Mouse (Mus musculus) c-Kit-positive CD71-positive TER-119-negative erythroid progenitor cells, embryonic 14.5 days (primary cell): ENCODE results near the gene Spata2.

Experiments used
- DNase-seq: peaks from one replicate; pipeline ENCODE4 v3.0.0-alpha.2; 2013; ENCODE audit warnings: low read depth

The Spata2 gene

DNA sequence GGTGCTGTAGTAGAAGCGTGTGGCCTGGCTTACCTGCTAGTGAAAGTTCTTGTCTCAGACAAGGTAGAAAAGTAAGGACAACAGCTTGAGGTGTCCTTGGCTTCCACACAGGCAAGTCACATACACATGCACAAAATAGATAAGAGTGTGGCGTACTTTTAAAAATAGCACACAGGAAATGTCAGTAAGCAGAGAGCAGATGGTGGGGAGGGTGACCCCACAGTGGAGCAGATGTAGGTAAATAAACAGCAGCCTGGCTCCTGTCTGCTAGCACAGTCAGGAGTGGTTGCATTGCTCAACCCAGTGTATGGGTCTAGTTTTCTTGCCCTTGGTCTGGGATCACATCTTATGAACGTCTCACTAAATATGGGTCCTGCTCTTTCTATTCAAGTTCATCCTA lies 17.8 kb upstream of the Spata2 start:
- DNase-seq: no peak

DNA sequence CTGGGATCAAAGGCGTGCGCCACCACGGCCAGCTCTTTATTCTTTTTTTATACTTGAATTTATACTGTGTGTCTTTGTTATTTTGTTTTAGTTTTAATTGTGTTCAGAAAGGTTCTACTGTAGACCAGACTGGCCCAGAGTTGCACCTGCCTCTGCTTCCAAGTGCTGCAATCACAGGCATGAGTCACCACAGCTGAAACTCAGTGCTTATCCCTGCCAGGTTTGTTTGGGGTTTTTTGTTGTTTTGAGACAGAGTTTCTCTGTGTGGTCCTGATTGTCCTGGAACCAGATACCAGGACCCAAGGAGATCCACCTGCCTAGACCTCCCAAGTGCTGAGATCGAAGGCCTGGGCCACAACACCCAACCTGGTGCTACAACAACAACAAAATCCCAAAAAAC lies 15.9 kb upstream of the Spata2 start:
- DNase-seq: no peak

DNA sequence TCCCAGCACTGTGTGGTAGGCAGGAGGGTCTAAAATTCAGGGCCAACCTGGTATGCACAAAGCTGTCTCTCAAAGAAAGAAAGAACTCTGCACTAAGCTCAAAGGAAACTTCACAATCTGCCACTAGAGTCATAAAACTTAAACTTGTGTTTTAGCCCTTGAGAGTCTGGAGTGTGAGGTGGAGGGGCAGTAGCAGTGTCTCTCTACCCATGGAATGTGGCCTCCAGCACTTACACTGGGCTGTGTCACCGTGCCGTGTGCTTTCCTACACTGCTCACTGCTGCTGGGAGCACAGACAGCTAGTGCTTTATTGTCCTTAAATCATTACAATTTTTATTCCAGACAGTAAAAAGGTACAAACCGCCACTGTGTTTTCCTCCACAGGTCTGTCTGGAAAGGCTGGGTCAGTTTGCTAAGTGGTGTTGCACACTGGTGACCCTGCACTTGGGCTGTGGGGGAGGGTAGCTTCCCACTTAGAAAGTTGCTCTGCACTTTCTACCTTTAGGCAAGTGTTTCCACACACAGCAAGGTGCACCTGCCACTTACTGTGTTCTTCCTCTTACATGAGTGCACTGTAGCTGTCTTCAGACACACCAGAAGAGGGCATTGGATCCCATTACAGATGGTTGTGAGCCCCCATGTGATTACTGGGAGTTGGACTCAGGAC lies 15.2 kb upstream of the Spata2 start:
- no peak for DNase-seq

DNA sequence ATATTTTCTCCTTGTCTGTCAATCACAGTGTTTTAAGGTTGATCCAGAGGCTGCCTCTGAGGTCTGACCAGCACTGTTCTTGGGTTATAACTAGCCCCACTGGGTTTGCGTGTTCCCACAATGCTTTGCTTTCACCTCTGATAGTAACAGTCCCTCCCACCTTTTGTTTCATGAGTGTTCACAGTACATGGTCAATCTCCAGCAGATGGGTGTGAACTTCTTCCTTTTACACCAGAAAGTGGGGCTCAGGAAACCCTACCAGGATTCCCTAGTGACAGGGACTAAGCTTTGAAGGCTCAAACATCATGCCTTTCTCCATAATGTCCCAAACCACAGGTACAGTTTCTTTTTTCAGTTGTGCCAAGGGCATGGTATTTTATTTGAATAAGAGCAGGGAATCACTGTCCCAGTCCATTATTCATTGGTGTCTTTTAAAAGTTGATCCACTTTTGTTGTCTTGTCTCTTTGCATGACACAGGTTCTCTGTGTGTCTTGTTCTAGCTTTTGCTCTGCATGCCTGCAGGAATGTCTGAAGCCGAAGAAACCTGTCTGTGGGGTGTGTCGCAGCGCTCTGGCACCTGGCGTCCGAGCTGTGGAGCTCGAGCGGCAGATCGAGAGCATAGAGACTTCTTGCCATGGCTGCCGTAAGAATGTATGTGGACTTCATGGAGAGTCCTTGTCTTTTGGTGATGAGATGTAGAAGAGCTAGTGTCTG lies 14.0 kb upstream of the Spata2 start:
- DNase-seq: no peak

DNA sequence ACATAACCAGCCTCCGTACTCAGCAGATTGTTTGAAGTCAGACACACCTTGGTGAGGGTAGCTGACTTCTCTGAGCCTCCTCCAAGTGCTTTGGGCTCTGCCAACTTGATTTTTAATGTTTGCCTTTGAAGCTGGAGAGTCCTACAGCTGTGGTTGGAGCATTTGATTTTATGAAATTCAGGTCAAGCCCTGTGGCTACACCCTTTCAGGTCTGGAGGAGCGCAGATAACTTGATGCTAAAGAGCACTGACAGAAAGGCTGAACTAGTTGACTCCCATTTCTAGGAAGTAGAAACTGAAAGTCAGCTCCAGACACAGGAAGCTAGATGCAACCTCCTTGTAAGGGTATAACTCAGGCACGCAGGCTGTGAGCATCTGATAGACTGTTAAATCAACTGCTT lies 12.4 kb upstream of the Spata2 start:
- peak; percentile 73 for DNase-seq

DNA sequence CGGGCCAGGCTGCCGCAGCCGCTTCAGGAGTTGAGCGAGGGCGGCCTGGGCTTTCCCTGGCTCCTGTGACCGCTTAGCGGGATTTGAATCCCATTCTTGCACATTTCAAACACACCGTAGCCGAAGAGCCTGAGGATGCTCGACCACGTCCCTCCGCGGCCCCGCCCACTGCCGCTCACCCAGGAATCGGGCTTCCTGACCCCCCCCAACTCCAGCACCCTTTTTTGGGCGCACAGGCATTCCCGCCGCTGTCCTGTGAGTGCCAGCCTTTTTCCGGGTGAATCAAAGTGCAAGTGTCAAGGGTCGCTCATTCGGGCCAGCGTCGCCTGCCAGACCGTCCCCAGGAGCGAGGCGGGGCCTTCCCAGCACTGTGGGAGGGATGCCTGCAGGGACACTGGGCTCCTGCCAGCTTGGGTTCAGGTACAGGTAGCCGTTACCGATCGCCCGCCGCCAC lies 11.2 kb upstream of the Spata2 start:
- DNase-seq: no peak

DNA sequence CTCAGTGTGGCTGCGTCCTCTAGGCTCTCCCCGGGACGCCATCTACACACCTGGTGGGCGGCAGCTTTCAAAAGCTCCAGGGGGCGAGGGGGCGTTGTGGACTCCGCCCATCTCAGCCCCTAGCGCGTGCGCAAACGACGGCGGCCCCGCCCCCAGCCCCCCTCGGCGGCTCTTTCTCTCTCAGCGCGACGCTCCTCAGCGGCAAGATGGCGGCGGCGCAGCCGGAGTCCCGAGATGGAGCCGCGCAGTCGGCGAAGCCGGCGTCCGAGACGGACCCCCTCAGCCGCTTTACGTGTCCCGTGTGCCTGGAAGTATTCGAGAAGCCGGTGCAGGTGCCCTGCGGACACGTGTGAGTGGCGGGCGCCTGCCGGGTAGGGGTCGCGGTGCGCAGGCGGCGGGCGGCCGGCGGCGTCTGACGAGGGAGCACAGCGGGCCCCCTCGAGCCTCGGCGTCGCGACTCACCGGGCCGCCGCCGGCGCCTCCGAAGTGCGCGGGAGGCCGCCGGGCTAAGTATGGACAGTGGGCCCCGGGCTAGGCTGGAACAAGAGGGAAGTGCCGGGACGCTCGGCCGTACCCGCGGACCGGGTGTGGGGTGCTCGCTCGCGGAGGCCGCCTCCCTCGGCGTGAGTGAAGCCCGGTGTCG lies 10.7 kb upstream of the Spata2 start:
- no peak for DNase-seq

DNA sequence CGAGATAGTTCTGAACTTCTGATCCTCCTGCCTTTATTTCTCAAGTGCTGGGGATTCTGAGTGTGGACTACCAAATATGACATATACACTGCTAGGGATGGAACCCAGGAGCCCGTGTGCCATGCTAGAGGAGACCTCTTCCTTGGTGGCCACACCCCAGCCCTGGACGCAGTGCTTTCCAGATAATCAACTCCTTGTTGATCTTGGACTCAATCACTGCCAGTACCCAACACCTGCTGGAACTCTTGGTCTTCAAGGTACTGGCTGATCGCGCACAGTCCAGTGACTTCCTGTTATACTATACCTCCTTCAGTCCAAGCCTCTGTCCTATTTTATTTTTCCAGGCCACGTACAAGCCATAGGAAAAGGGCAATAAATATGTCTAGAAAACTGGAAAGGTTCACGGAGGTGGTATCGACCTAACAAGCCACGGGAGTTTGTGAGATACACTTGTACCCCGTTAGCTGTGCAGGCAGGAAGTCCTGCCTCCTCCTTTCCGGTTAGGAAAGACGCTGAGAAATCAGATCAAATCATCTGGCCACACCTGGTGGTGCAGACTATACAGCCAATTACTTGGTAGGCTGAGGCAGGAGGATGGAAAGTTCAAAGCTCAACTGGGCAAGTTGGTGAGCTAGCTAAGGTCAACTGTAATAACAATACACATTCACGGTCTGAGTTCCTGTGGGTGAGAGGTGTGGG lies 10.0 kb upstream of the Spata2 start:
- no peak for DNase-seq

DNA sequence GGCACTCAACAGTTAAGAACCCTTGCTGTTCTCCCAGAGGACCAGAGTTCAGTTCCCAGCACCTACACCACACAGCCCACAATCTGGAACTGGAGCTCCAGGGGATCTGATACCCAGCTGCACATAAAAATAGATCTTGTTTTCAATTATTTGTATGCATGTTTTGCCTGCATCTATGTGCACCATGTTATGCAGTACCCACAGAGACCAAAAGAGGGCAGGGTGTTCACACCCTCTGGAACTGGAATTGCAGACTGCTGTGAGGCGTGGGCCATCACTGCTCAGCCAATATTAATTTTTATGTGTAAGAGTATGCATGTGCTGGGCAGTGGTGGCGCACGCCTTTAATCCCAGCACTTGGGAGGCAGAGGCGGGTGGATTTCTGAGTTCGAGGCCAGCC lies 4.6 kb upstream of the Spata2 start:
- DNase-seq: no peak

DNA sequence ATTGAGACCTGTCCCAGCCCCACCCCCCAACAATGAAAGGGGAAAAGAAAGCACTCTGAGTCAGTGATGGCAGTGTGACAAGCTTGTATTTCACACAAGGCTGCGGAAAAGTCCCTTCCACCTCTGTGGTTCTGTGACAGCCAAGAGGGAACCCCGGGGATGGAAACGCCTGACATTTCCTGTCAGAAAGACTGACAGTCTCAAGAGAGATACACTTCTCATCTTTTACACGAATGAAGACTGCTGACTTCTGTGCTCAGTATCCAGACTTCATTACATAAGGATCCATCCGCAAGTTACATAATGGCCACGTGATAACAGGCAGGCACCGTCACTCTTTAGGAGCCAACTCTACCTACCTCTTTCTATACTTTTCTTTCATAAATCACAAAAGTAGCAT lies 3.8 kb upstream of the Spata2 start:
- no peak for DNase-seq

DNA sequence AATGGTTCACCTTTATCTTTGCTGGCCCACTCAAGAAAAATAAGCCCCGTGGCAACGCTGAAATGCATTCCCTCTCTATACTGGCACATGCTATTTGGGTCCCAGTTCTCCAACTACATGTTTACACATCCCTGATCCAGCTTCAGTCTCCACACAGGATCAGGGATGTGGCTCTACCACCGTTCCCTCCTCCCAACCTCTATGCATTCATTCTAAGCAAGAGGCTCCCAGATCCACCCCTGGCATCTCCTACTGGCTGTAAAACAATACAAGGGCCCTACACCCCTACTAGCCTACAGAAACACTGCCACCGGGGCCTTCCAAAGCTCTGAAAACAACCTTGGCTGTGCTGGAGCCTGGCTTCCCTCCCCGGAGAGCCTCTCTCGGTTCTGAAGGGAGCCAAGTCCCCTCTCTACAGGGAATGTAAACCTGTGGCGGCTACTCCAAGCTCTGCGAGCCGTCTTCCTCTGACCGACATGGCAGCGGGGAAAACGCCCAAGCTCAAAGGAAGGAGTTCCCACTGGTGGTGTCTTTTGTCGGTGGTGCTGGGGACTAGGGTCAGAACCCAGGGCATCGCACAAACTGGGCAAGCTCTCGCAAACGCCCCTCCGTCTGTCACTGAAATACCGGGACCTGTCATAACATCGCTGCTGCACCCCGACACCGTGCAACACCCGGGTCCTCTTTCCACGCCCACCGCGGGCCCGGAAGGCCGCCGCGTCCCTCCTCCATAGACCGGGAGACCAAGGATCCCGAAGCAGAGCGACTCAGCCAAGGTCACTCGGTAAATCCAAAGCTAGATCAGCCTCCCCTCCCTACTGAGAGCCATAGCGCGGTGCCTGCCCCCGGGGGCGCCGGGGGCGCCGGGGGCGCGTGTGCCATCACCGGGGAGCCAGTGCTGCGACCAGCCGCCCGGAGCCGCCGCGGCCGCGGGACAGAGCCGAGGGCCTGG lies 654 bp downstream of the Spata2 start, which contains the start of gene Rnf114:
Gene Rnf114 (plus strand): TSS at position 889 of the 952 bp plus-strand sequence.
- DNase-seq: no peak

DNA sequence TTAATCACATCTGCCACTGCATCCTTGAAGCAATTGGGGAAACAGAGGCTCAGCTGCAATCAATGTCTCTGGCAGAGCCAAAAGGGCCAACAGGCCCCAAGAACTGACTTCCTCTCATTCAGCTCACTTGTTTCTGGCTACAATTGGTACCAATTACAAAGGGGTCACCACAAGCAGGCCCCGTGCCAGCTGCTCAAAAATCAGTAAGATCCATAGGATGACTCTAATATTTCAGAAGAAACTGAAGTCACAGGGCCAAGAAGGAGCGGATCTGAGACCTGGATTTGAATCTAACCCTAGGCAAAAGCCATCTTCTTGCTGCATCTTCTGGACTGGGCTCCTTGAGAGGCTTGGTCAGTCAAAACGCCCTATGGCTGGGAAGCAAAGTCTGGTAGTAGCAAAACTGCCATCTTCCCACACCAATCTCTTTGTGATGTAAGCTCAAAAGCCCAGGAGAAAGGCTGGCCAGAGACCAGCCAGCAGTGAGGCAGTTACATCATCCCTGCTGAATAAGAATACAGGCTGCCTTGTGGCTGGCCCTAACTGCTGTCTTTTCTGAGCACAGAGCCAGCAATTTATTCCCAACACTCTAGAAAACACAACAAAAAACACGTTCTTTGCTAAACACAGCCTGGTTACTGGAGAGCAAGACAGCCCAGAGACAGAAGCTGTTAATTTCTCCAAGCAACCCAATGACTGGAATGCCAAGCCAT lies 1.7 kb downstream of the Spata2 start:
- no peak for DNase-seq

DNA sequence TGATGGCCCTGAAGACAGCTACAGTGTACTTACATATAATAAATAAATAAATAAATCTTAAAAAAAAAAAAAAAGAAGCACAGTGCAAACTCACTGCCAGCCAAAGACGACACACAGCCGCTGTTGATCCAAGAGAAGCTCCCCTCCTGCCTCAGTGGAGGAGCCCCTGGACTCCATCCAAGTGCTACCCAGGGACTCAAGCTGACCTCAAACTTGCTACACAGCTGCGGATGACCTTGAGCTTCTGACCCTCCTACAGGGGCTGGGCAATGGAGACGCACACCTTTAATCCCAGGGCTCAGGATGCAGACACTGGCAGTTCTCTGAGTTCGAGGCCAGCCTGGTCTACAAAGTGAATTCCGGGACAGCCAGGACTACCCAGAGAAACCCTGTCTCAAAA lies 4.7 kb downstream of the Spata2 start:
- DNase-seq: no peak

DNA sequence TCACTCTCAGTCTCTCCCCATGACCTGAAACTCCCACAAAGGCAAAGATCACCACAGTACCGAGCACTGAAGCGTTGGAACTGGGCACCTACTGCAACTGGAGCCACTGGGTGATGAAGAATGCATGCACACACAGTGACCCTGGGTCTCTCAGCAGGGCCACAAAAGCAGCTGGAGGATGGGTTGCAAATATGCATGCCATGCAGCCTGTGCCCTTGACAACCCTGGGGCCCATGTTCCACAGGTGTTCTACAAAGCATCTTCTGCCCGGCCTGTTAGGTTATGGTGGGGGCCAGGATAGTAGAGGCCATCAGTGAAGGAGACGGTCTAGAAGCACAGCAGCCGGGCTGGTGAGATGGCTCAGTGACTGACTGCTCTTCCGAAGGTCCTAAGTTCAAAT lies 5.1 kb downstream of the Spata2 start:
- DNase-seq: no peak

DNA sequence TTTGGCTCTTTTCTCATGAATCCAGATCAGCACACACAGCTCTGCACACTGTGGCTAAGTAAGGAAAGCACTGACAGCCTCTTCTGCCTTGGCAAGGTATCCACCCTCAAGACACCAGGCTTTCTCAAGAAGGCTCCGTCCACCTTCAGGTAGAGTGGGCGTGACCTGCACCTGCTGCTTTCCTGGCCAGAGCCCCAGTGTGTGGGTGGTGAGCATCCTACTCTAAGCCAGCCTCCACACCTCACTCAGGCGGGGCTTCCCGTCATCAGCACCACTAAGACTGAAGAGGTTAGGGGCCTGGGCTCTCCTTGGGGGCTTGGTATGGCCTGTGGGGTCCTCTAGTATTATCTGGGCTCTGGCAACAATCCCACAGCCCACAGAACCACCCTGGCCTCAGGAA lies 6.1 kb downstream of the Spata2 start:
- no peak for DNase-seq

DNA sequence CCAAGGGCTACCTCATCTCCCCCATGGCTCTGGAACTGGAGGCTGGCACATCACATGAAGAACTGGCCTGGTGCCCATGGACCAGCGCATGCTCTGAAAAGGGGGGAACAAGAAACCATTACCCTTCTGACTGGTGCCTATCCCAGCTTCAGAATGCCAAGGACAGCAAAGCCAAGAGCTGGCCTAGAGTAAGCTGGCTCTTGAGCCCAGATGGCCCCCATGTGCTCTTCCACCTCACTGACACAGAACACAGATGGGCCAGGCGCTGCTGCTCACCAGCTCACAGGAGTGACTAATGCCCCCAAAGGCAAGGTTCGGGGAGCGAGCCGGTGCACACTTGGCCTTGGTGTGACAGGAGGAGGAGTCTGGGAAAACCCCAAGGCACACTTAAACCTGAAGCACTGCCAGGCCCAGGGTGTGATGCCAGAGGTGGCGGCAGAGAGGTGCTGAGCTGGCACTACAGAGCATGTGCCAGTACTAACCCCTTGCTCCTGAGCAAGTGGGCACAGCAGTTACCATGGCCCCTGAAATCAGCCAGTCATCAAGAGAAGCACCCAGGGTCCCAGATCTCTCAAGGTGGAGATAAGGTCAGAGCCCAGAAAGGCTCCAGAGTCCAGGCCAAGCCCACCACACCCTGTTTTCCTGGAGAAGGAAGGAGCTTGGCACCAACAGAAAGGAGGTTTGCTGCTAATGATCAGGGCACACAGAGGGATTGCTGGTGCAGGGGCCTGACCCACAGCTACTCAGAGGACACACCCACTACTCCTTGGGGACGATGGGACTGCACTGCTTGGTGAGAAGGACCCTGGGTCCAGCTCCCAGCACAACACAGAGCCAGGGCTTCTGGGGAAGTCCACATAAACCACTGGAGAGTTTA lies 6.9 kb downstream of the Spata2 start:
- DNase-seq: no peak

DNA sequence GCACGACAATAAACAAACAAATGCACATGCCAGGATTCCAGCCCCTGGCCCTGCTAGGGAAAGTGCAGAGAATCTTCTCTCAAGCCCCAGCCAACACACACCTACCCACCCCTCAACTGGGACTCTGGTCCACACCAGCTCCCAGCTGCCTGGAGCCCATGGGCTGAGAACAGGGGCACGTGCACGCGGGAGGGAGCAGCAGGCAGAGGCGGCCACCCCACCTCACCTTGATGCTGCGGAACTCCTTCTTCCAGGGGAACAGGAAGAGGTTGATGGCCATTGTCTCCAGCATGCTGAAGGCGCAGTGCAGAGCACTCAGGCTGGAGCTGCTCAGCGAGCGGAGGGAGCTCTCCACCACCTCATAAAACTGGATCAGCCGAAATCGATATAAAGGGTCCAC lies 7.8 kb downstream of the Spata2 start:
- DNase-seq: no peak

DNA sequence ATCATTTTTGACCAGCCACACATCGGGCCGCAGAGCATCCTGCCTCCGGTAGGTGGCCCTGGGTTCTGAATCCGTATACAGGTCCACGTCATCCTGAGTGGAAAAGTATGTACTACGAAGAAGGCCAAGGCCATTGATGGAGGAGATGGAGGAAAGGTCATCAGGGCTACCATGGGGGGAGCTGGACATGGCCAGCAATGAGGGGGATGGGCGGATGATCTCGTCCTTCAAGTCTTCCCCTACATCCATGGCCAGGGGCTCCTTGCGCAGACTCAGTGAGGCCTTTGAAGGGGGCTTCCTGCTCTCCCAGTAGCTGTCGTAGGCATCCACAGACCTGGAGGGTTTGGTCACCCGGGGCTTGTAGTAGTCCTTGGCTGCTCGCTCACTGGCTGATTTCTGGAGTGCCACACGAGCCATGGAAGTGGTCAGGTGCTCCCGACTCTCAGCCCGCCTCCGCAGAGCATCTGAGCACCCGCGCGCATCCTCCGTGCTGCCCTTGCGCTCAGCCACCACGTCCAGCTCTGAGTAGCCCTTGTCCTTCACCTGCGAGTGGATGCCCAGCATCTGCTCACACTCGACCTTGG lies 8.8 kb downstream of the Spata2 start:
- DNase-seq: no peak

DNA sequence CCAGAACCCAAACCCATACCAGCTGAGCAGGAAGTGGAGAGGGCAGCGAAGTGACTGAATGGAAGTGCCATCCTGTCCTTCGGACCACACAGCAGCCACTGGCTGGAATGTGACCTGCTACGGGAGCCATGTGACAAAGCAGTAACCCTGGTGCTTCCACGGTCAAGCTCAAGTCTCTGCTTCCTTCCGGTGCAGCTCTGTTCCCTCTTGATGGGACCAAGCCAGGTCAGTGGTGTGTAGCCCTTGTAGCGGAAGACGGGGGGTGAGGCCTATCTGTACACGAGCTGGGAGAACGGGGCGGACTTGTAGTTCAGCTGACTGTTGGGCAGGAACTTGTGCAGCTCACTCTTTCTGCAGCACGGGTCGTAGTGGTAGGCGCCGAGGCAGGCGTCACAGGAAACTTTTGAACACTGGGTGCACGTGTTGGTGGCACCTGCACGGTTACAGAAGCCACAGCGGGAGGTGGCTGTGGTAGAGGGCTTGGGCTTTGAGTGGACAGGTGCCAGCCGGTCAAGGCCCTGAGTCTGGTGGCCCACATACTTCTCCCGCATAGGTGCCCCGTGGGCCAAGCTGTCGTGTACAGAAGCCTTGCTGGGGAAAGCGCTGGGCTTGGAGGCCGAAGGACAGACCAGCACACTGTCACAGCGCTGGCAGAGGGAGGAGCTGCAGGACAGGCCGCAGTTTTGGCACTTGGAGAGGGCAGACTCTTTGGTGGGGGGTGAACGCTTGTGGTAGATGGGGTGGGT lies 9.4 kb downstream of the Spata2 start:
- DNase-seq: no peak
